ENCODE assay signal across 11 mouse cellular contexts in genomic region chr4:150085366-150085765, GRCm38 (mm10). TPM values are rescaled to one million over a fixed set of nuclear protein-coding genes. Genes with fewer than 3 reads are reported as not detected.
DNase-seq lines count a peak whose midpoint lies in the region; TF ChIP-seq lines count a peak whose summit lies in the region.
"Had no signal": no experiment of that assay in that cellular context is flagged by ENCODE, and none has a peak within 500 bp of the region (broad histone marks: within the 10 kb centered on the region; RNA-seq: fewer than 3 reads in every experiment).

No protein-coding gene starts in this region.

- no peak for DNase-seq in liver, adult 2 months (ENCODE audit: extremely low read depth, low read depth, low spot score)
- DNase-seq in liver (no peak), ES-E14 (ENCODE audit: low read depth, low spot score) (peak; percentile 70)
- DNase-seq in CD4-positive helper T cell, adult 2 months (ENCODE audit: low read depth, low spot score) = peak; percentile 18
- no peak for DNase-seq in adrenal gland, postnatal 10 days
- DNase-seq in left cerebral cortex, adult 9 months (ENCODE audit: low spot score in 2 of 2) = no peak
- DNase-seq: layer of hippocampus, postnatal 36 days had no signal

- in situ Hi-C loops in ES-E14 (cut with MboI; ENCODE audit: low sequenced_read_pairs in 2 of 2, unreplicated experiment in 2 of 2) = no loop called here

- H3K79me2 ChIP-seq in liver, adult 2 months (ENCODE audit: control insufficient read depth, insufficient read depth, low read length) = no peaks in the 10 kb centered on the region

- no peaks in the 10 kb centered on the region for H3K4me1 ChIP-seq in liver, adult 2 months (ENCODE audit: control insufficient read depth, insufficient read depth, low read length)
- H3K4me1 ChIP-seq in ES-E14 (ENCODE audit: control insufficient read depth in 2 of 2, insufficient read depth in 2 of 2, low read length in 2 of 2, poor library complexity in 1 of 2) = peaks cover 0 to 2% of the 10 kb centered on the region in 2 experiments; a peak in 1 of 4 replicates
- H3K4me1 ChIP-seq in embryonic fibroblast, embryonic 13.5 days (ENCODE audit: control insufficient read depth, insufficient read depth, low read length) = no peaks in the 10 kb centered on the region

- no peaks in the 10 kb centered on the region for H3K27me3 ChIP-seq in liver, adult 2 months (ENCODE audit: control insufficient read depth, insufficient read depth, low read length)
- H3K27me3 ChIP-seq: limb, embryonic 15.5 days had no signal

- 81% methylated on average over 4 of the region's 4 CpGs for WGBS in liver, adult 2 months

- no peak for TF ChIP-seq POLR2A in liver, adult 2 months (IDR thresholded peaks at IDR 0.05; ENCODE audit: extremely low read depth, insufficient read depth, low read length)
- no peak for TF ChIP-seq POLR2A in embryonic fibroblast, embryonic 13.5 days (IDR thresholded peaks at IDR 0.05; ENCODE audit: low read depth, low read length)

- no peak overlapping the region for H3K27ac ChIP-seq in liver, adult 2 months (replicated peaks; ENCODE audit: insufficient read depth, low read depth, low read length)
- no peak overlapping the region for H3K27ac ChIP-seq in ES-E14 (ENCODE audit: insufficient read depth, low read depth, low read length, poor library complexity, severe bottlenecking)
- H3K27ac ChIP-seq in embryonic fibroblast, embryonic 13.5 days (ENCODE audit: insufficient read depth, low read length) = no peak overlapping the region
- H3K27ac ChIP-seq: limb, embryonic 15.5 days had no signal

- no peak overlapping the region for H3K4me3 ChIP-seq in liver, adult 2 months (ENCODE audit: insufficient read depth, low read depth, low read length)
- no peak overlapping the region for H3K4me3 ChIP-seq in ES-E14 (ENCODE audit: insufficient read depth in 1 of 2, low read depth in 1 of 2, low read length in 2 of 2, poor library complexity in 1 of 2, severe bottlenecking in 1 of 2)
- no peak overlapping the region for H3K4me3 ChIP-seq in embryonic fibroblast, embryonic 13.5 days (ENCODE audit: insufficient read depth, low read length)
- H3K4me3 ChIP-seq: erythroblast, embryonic 14.5 days; limb, embryonic 15.5 days had no signal

- TF ChIP-seq CTCF in liver, adult 2 months (IDR thresholded peaks at IDR 0.05; ENCODE audit: low read depth, low read length) = peak; percentile 44
- TF ChIP-seq CTCF in embryonic fibroblast, embryonic 13.5 days (IDR thresholded peaks at IDR 0.05; ENCODE audit: borderline replicate concordance, insufficient read depth, low read length) = peak; percentile 27; the same call in 1 of the 2 replicates

- no peaks in the 10 kb centered on the region for H3K36me3 ChIP-seq in liver, adult 2 months (ENCODE audit: control insufficient read depth, insufficient read depth, low read length)
- no peaks in the 10 kb centered on the region for H3K36me3 ChIP-seq in ES-E14 (ENCODE audit: control insufficient read depth, insufficient read depth, low read length, poor library complexity, severe bottlenecking)
- H3K36me3 ChIP-seq: limb, embryonic 15.5 days had no signal

- H3K9ac ChIP-seq in liver, adult 2 months (ENCODE audit: low read depth, low read length) = no peak overlapping the region
- no peak overlapping the region for H3K9ac ChIP-seq in ES-E14 (ENCODE audit: insufficient read depth, low read depth, low read length, poor library complexity, severe bottlenecking)
- H3K9ac ChIP-seq: limb, embryonic 15.5 days had no signal

- no peaks in the 10 kb centered on the region for H3K9me3 ChIP-seq in ES-E14 (ENCODE audit: control insufficient read depth, insufficient read depth, low read depth, low read length)
- H3K9me3 ChIP-seq: limb, embryonic 15.5 days had no signal

TF ChIP-seq in ES-E14, 5 proteins besides CTCF, POLR2A, EP300 and RAD21:
- TF ChIP-seq ZNF384 (IDR thresholded peaks at IDR 0.05; ENCODE audit: low read depth, low read length) (no peak), MAFK (IDR thresholded peaks at IDR 0.05; ENCODE audit: insufficient read depth, low read depth, low read length) (no peak), HCFC1 (IDR thresholded peaks at IDR 0.05; ENCODE audit: borderline replicate concordance, insufficient read depth, low read length) (no peak), ZC3H11A (IDR thresholded peaks at IDR 0.05; ENCODE audit: borderline replicate concordance, low read depth, low read length) (no peak), CHD2 (IDR thresholded peaks at IDR 0.05; ENCODE audit: low read depth, low read length) (no peak)

RNA-seq across cellular contexts. Expression of gene Gpr157, which starts 1.8 kb away (rescaled TPM):
- total RNA-seq in liver, adult 2 months (2014; rRNA removed) = 1.6 and 2.0 TPM in 2 replicates
- polyA plus RNA-seq in liver, adult 2 months (2012; rRNA removed) = 1.4 and 2.0 TPM in 2 replicates
- 0.58 and 0.71 TPM in 2 replicates for total RNA-seq in ES-E14 (2012; rRNA removed)
- polyA plus RNA-seq in embryonic fibroblast, embryonic 13.5 days (2011; ENCODE audit: insufficient read length, low read depth, missing spikeins) = 2.0 and 2.3 TPM in 2 replicates
- 1 to 10 TPM; 2.7 to 4.9 TPM for total RNA-seq in adrenal gland, postnatal 10 days (2021)

RNA-seq across cellular contexts. Expression of gene Slc2a5, which starts 33.7 kb away (rescaled TPM):
- 7.8 and 8.0 TPM in 2 replicates for total RNA-seq in liver, adult 2 months (2014; rRNA removed)
- polyA plus RNA-seq in liver, adult 2 months (2012; rRNA removed) = 2.9 and 3.3 TPM in 2 replicates
- 2.4 and 3.2 TPM in 2 replicates for total RNA-seq in ES-E14 (2012; rRNA removed)
- polyA plus RNA-seq in embryonic fibroblast, embryonic 13.5 days (2011; ENCODE audit: insufficient read length, low read depth, missing spikeins) = 0.83 TPM in 1 of 2 replicates, not detected in the other
- total RNA-seq in adrenal gland, postnatal 10 days (2021) = under 1 TPM; 0.27 to 0.75 TPM
- total RNA-seq: hematopoietic stem cell, adult 5-6 weeks had no signal
- polyA plus RNA-seq: erythroblast, embryonic 14.5 days had no signal

Comparison
In these comparisons a context has a peak if more than half of its experiments do, and no peak if none do; other contexts are left out.
1. DNase-seq: peak in CD4-positive helper T cell, adult 2 months (single experiment) and ES-E14 (single experiment); none in liver, adult 2 months (single experiment), liver (single experiment), adrenal gland, postnatal 10 days (single experiment) and left cerebral cortex, adult 9 months (0 of 2).